Mouse (Mus musculus) MN1 (cell line): ENCODE results near the gene Kif26a.

Experiments used
- DNase-seq: peaks from one replicate; pipeline ENCODE4 v3.0.0-alpha.2; 2016; ENCODE audit warnings: low spot score

Kif26a gene

DNA sequence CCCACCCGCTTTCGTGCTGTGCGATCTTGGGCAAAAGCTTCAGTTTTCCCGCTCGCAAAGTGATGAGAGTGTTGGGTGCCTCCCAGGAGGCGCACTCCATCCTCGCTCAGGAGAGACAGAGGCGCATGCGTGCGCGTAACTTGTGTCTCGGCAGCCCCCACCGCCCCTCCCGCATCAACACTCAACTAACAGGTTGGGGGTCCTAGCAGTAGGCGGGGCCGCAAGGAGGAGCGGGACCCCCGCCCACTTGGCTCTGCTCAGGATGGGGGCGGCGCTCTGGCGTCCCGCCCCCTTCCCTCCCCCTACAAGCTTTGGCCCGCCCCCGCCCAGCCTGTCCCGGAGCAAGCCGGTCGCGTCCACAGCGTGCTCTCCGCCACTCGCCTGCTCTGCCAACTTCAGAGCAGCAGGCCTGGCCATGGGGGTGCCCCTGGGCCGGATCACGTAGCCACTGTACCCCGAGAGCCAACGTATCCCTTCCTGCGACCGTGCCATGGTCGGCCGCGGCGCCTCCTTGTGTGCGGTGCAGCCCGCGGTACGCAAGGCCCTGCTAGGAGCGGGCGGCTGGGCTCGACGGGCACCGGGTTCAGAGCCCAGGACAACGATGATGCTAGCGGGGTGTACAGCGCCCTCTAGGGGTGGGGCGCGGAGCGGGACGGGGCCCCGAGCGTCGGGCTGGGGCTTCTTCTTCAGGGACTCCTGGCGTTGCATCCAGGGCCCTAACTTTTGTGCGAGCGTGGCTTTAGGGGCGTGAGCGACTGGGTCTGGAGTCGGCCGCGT lies at the start of gene Kif26a:
TSS of gene Kif26a (plus strand) at position 334 of the 777 bp plus-strand sequence.
- DNase-seq: peak; percentile 76

GRCm38 (mm10) chr12:112096733-112097117 lies 49.3 kb upstream of the Kif26a start:
- no peak for DNase-seq

GRCm38 (mm10) chr12:112100106-112100505 lies 45.9 kb upstream of the Kif26a start:
- DNase-seq: no peak

GRCm38 (mm10) chr12:112101045-112101444 lies 45.0 kb upstream of the Kif26a start:
- no peak for DNase-seq

DNA sequence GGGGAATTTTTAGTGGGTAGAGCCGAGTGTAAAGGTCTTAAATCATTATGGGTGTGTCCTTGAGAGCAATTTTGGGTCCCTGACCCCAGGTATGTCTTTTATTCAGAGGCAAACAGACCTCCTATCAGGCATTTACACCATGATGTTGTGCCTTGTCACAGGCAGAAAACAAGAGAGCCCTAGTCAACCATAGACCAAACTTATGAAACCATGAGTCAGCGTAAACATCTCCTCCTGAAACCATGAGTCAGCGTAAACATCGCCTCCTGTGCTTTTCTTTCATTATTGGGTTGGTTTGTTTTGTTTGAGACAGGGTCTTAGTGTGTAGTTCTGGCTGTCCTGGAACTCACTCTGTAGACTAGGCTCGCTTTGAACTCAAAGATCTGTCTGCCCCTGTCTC lies 42.8 kb upstream of the Kif26a start:
- DNase-seq: no peak

GRCm38 (mm10) chr12:112104890-112105289 lies 41.1 kb upstream of the Kif26a start:
- DNase-seq: no peak

DNA sequence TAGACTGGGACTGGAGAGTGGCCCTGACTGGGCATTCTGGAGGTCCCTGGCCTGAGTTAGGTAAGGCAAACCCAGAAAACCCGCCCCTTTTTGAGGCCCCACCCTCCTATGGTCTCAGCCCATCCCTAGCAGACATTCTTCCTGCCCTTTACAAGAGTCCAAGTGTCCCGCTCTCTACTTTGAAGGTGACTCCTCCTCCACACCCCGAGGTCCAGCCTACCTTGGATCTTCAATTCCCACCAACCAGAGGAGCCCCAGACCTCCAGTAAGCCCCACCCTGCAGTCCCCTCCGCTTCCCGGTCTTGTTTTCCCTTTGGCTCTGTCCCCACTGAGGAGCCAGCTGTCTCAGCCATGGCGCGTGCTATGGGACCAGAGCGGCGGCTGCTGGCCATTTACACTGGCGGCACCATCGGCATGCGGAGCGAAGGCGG lies 39.5 kb upstream of the Kif26a start, which contains the start of gene Aspg:
TSS of gene Aspg (plus strand) at position 139 of the 431 bp plus-strand sequence.
- peak; percentile 51 for DNase-seq

- no peak for DNase-seq
These were observed 38.3 kb upstream of the Kif26a start for GRCm38 (mm10) chr12:112107685-112108084.

- no peak for DNase-seq
These were observed 37.1 kb upstream of the Kif26a start for GRCm38 (mm10) chr12:112108696-112109445.

GRCm38 (mm10) chr12:112109701-112110100 lies 36.3 kb upstream of the Kif26a start:
- no peak for DNase-seq

DNA sequence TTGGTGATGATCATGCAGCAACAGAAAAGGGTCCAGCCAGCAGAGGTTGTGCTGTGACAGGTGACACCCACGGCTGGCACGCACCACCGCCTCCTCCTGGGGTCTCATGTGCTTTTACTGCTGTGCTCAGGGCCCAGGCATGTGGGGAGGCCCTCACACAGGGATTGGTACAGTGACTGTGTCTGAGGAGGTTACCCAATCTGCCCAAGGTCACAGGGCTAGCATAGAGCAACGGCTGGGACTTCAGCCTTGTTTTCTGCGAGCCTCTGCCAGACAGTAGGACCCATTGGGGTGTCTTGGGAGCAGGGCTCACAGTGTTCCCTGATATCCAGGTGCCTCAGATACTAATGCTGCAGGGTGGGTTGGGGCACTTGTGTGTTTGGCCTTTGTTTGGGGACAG lies 34.7 kb upstream of the Kif26a start:
- no peak for DNase-seq

GRCm38 (mm10) chr12:112112235-112112634 lies 33.8 kb upstream of the Kif26a start:
- no peak for DNase-seq

GRCm38 (mm10) chr12:112112686-112113396 lies 33.2 kb upstream of the Kif26a start:
- peak; percentile 63 for DNase-seq

DNA sequence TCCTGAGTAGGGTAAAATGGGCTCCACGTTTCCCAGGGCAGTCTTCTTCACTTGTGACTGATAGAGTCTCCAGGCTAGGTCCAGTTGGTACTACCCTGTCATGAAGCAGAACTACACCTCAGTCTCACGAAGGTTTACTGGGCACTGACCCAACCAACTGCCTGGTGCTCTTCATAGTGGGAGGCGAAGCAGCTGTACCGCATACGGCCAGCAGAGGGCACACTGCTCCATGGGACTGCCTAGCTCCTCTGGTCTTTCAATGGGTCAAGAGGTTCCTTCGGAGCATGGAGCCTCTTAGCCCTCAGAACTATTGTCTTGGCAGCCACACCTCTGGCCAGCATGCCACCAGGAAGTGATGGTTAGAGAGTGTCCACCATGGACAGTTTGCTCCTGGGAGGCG lies 32.3 kb upstream of the Kif26a start:
- peak; percentile 81 for DNase-seq

GRCm38 (mm10) chr12:112117006-112117405 lies 29.0 kb upstream of the Kif26a start:
- DNase-seq: no peak

DNA sequence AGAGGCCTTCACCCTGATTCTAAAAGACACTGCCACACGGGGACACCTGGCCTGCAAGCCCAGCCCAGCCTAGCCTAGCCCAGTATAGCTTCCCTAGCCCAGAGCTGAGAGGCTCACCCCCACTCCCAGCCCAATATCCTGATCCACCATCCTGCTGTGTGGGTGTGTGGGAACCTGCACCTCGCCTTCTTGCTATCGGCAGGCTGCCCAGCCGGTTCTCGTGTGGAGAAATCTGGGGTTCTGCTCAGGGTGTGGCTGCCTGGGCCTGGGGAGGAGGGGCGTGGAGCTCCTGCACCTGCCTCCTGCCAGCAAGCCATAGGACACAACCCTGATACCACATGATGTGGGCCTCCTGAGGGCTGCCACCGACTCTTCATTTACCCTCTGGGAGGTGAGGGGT lies 28.4 kb upstream of the Kif26a start:
- DNase-seq: no peak

DNA sequence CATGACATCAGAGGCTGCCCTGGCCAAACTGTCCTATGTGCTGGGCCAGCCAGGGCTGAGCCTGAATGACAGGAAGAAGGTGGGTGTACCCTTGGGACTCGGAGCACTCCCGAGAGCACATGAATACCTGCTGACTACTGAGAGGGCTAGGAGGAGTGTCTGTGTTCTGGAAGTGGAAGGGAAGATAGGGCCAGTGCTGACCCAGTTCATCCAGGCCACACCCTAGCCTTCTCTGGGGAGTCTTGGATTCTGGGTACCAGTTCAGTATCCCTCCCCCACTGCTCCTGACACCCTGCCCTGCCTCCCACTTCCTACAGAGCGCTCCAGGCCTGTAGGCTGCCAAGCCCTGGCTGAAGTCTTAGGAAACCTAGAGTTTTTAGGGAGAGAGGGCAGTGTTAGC lies 24.8 kb upstream of the Kif26a start:
- no peak for DNase-seq

DNA sequence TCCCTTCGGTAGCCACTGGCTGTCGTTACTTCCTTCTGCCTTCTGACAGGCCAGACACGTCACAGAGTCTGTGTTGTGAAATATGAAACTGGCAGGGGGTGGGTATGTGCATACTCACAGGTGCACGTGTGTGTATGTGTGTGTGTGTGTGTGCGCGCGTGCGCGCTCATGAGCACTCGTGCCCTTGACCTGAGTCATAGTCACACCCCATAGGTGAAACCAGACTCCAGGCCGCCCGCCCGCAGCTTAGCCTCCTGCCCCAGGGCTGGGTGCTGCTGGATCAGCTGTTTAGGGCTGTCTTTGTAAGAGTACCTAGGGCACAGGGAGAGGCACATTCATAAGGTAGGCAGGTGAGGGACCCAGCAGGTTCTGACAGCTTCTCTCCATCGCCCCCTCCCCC lies 20.1 kb upstream of the Kif26a start:
- no peak for DNase-seq

GRCm38 (mm10) chr12:112126931-112127635 lies 18.9 kb upstream of the Kif26a start:
- DNase-seq: no peak

- DNase-seq: no peak
These were observed 17.5 kb upstream of the Kif26a start for GRCm38 (mm10) chr12:112128526-112128925.

- no peak for DNase-seq
These were observed 16.6 kb upstream of the Kif26a start for GRCm38 (mm10) chr12:112129300-112129856.
